Comparison of ENCODE assay signal across 28 mouse cellular contexts in the genomic region with DNA sequence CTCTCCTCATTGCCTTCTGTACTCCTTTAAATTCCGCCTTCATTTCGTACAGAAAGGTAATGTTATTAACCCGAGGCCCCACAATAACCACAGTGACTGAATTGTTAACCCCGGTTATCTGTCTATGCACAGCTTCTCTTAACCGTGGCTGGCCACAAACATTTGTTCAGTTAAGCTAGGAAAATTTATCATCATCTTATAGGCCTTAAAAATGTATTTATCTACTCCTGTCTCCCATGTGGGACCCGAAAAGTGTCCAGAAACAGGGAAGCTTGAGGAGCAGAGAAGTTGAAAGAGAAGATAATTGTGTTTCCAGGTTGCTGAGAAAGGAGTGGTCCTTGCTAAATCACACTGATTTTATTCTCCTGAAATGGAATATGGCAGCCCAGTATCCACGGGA.
DNase-seq lines count a peak whose midpoint lies in the region; ATAC-seq and TF ChIP-seq lines count a peak whose summit lies in the region.
"Had no signal": no experiment of that assay in that cellular context is flagged by ENCODE, and none has a peak within 500 bp of the region (broad histone marks: within the 10 kb centered on the region; RNA-seq: fewer than 3 reads in every experiment).

No protein-coding gene starts in this region.

- no peak overlapping the region for H3K9ac ChIP-seq in liver, embryonic 14.5 days (replicated peaks)
- H3K9ac ChIP-seq: embryonic facial prominence, embryonic 13.5 days; forebrain, postnatal 0 days; heart, embryonic 13.5 days; hindbrain, embryonic 12.5 days; hindbrain, embryonic 15.5 days had no signal

- no peak overlapping the region for H3K4me2 ChIP-seq in liver, embryonic 14.5 days (ENCODE audit: low read depth)
- H3K4me2 ChIP-seq: embryonic facial prominence, embryonic 13.5 days; heart, embryonic 13.5 days; hindbrain, embryonic 12.5 days; hindbrain, embryonic 15.5 days had no signal

- no peaks in the 10 kb centered on the region for H3K36me3 ChIP-seq in heart, embryonic 10.5 days
- no peaks in the 10 kb centered on the region for H3K36me3 ChIP-seq in liver, embryonic 14.5 days (replicated peaks; ENCODE audit: control insufficient read depth, insufficient read depth, low read depth)
- H3K36me3 ChIP-seq in forebrain, embryonic 10.5 days (replicated peaks), result no peaks in the 10 kb centered on the region
- H3K36me3 ChIP-seq: embryonic facial prominence, embryonic 10.5 days; embryonic facial prominence, embryonic 13.5 days; heart, embryonic 13.5 days; hindbrain, embryonic 12.5 days; hindbrain, embryonic 15.5 days had no signal

- H3K9me3 ChIP-seq in heart, embryonic 10.5 days, result no peaks in the 10 kb centered on the region
- H3K9me3 ChIP-seq in liver, embryonic 14.5 days (ENCODE audit: control insufficient read depth, low read length), result no peaks in the 10 kb centered on the region
- no peaks in the 10 kb centered on the region for H3K9me3 ChIP-seq in forebrain, embryonic 10.5 days
- H3K9me3 ChIP-seq: embryonic facial prominence, embryonic 10.5 days; embryonic facial prominence, embryonic 13.5 days; heart, embryonic 13.5 days; hindbrain, embryonic 12.5 days; hindbrain, embryonic 15.5 days had no signal

- H3K4me3 ChIP-seq in heart, embryonic 10.5 days, result no peak overlapping the region
- H3K4me3 ChIP-seq in liver, embryonic 14.5 days (ENCODE audit: insufficient read depth in 1 of 2, low read depth in 2 of 2, low read length in 2 of 2), result no peak overlapping the region
- no peak overlapping the region for H3K4me3 ChIP-seq in layer of hippocampus, adult 2 months
- no peak overlapping the region for H3K4me3 ChIP-seq in forebrain, embryonic 10.5 days
- H3K4me3 ChIP-seq: embryonic facial prominence, embryonic 10.5 days; embryonic facial prominence, embryonic 13.5 days; erythroblast, embryonic 14.5 days; gastrocnemius, adult 2 months; heart, embryonic 13.5 days; hindbrain, embryonic 12.5 days; hindbrain, embryonic 15.5 days had no signal

- H3K4me1 ChIP-seq in heart, embryonic 10.5 days, result peaks cover 8% of the 10 kb centered on the region
- H3K4me1 ChIP-seq in liver, embryonic 14.5 days (replicated peaks; ENCODE audit: control insufficient read depth in 2 of 2, insufficient read depth in 2 of 2, low read length in 1 of 2), result peaks cover 0 to 17% of the 10 kb centered on the region in 2 experiments; a peak in 2 of 4 replicates
- no peaks in the 10 kb centered on the region for H3K4me1 ChIP-seq in forebrain, embryonic 10.5 days
- H3K4me1 ChIP-seq: embryonic facial prominence, embryonic 10.5 days; hindbrain, embryonic 12.5 days; hindbrain, embryonic 15.5 days had no signal

- 0 out of 2 replicates have a peak, but pooled peaks have one; percentile 9 for ATAC-seq in common myeloid progenitor, adult 5-6 weeks (replicated peaks; ENCODE audit: low read depth, poor library complexity, severe bottlenecking)
- ATAC-seq in liver, embryonic 14.5 days (ENCODE audit: insufficient read depth), result peak; percentile 26; the same call in 1 of the 2 replicates
- peak; percentile 53 for ATAC-seq in megakaryocyte-erythroid progenitor cell, adult 5-6 weeks (replicated peaks; ENCODE audit: low FRiP score, low TSS enrichment, poor library complexity, severe bottlenecking)
- ATAC-seq: forebrain, embryonic 14.5 days; forebrain, postnatal 0 days had no signal

- no peaks in the 10 kb centered on the region for H3K27me3 ChIP-seq in heart, embryonic 10.5 days (ENCODE audit: insufficient read depth, poor library complexity, severe bottlenecking)
- H3K27me3 ChIP-seq in liver, embryonic 14.5 days (ENCODE audit: control insufficient read depth, insufficient read depth, low read length), result no peaks in the 10 kb centered on the region
- H3K27me3 ChIP-seq in forebrain, embryonic 10.5 days (ENCODE audit: poor library complexity, severe bottlenecking), result no peaks in the 10 kb centered on the region
- H3K27me3 ChIP-seq: embryonic facial prominence, embryonic 13.5 days; heart, embryonic 13.5 days; hindbrain, embryonic 12.5 days; hindbrain, embryonic 15.5 days had no signal

- peak; percentile 50 for DNase-seq in heart, adult 11 months
- no peak for DNase-seq in heart, embryonic 10.5 days (ENCODE audit: low spot score)
- DNase-seq in liver, embryonic 14.5 days (ENCODE audit: low read depth in 3 of 3, low spot score in 3 of 3), result no peak
- DNase-seq in layer of hippocampus, adult 2 months (ENCODE audit: low spot score in 2 of 2), result no peak
- DNase-seq in spleen, postnatal 10 days (ENCODE audit: low spot score in 2 of 2), result no peak
- no peak for DNase-seq in forebrain, embryonic 10.5 days (ENCODE audit: extremely low spot score, low spot score)
- DNase-seq: adrenal gland, adult 2 months; adrenal gland, postnatal 14 days; cerebellum, adult 11 months; cerebellum, adult 2 months; cerebellum, adult 9-11 months; cerebellum, postnatal 25 days; embryo, embryonic 11 days; forebrain, postnatal 0 days; gastrocnemius, adult 2 months; gastrocnemius, postnatal 14 days; heart, adult 18-20 months; heart, postnatal 14 days; heart, postnatal 4 days had no signal

- no peak overlapping the region for H3K27ac ChIP-seq in heart, embryonic 10.5 days
- no peak overlapping the region for H3K27ac ChIP-seq in liver, embryonic 14.5 days
- no peak overlapping the region for H3K27ac ChIP-seq in layer of hippocampus, adult 2 months
- H3K27ac ChIP-seq in forebrain, embryonic 10.5 days, result no peak overlapping the region
- H3K27ac ChIP-seq: embryonic facial prominence, embryonic 10.5 days; embryonic facial prominence, embryonic 13.5 days; gastrocnemius, adult 2 months; heart, embryonic 13.5 days; hindbrain, embryonic 12.5 days; hindbrain, embryonic 15.5 days had no signal

- no peak for TF ChIP-seq CTCF in liver, embryonic 14.5 days (IDR thresholded peaks at IDR 0.05; ENCODE audit: low read depth)
- TF ChIP-seq CTCF in layer of hippocampus, adult 2 months (conservative IDR thresholded peaks at IDR 0.05), result no peak

- 84% methylated on average over 7 of the region's 7 CpGs for WGBS in heart, embryonic 10.5 days
- 18% methylated on average over 7 of the region's 7 CpGs for WGBS in liver, embryonic 14.5 days (ENCODE audit: insufficient replicate concordance)
- 91% methylated on average over 7 of the region's 7 CpGs for WGBS in forebrain, embryonic 10.5 days

- peak; percentile 62 for TF ChIP-seq EP300 in liver, embryonic 14.5 days (IDR thresholded peaks at IDR 0.05; ENCODE audit: low read depth)
